Mouse (Mus musculus) midbrain, embryonic 11.5 days (tissue): ENCODE measurements around the gene Mfsd6l. TPM values are rescaled to one million over a fixed set of nuclear protein-coding genes. Genes with fewer than 3 reads are reported as not detected.
A peak's percentile ranks its signal among the peaks of the same experiment; 100 is the strongest.

Source experiments
- ATAC-seq: fragments of 200-750 bp; cut with Nextera tagmentation; 2 replicates; pipeline ENCODE4 v1.8.0; 2017; ENCODE audit warnings: moderate TSS enrichment, moderate library complexity; ENCODE audit not compliant: low FRiP score
- DNase-seq: peaks from one replicate; pipeline ENCODE4 v3.0.0; 2015; ENCODE audit warnings: low spot score; ENCODE audit errors: missing footprints
- H3K27ac ChIP-seq: fragments of 300-500 bp; sonication (generic); 2 replicates; pipeline ENCODE4 v1.5.1; 2014; ENCODE audit warnings: low read depth, low read length
- H3K27me3 ChIP-seq: fragments of 300-500 bp; sonication (generic); 2 replicates; pipeline ENCODE4 v1.6.1; 2014; ENCODE audit warnings: mild to moderate bottlenecking, low read length, moderate library complexity, mixed read lengths; ENCODE audit not compliant: control insufficient read depth, insufficient read depth
- H3K36me3 ChIP-seq: fragments of 300-500 bp; sonication (generic); 2 replicates; pipeline ENCODE4 v1.6.1; 2014; ENCODE audit warnings: mild to moderate bottlenecking, low read length, moderate library complexity, mixed read lengths; ENCODE audit not compliant: control insufficient read depth, insufficient read depth
- H3K4me1 ChIP-seq: fragments of 300-500 bp; sonication (generic); 2 replicates; pipeline ENCODE4 v1.6.1; 2014; ENCODE audit warnings: low read length; ENCODE audit not compliant: control insufficient read depth, insufficient read depth
- H3K4me2 ChIP-seq: fragments of 300-500 bp; sonication (generic); 2 replicates; pipeline ENCODE4 v1.6.1; 2014; ENCODE audit warnings: mild to moderate bottlenecking, moderate library complexity
- H3K4me3 ChIP-seq: fragments of 300-500 bp; sonication (generic); 2 replicates; pipeline ENCODE4 v1.5.1; 2014; ENCODE audit warnings: low read depth, low read length
- H3K9ac ChIP-seq: fragments of 300-500 bp; sonication (generic); 2 replicates; pipeline ENCODE4 v1.6.1; 2014; ENCODE audit warnings: low read length
- H3K9me3 ChIP-seq: fragments of 300-500 bp; sonication (generic); 2 replicates; pipeline ENCODE4 v1.6.1; 2016; ENCODE audit warnings: low read length; ENCODE audit not compliant: control insufficient read depth
- WGBS: fragments of 180-500 bp; shearing (Covaris S2); extraction: QIAGEN DNeasy Blood & Tissue Kit; methylation state at CpG from one replicate; pipeline ENCODE4 v1.1.7; 2014; 5-methylcytosine and 5-hydroxymethylcytosine counted together
- polyA plus RNA-seq: library from polyadenylated mRNA; unstranded; fragments of >200 nt; fragmentation: Nextera tagmentation; extraction: Ambion mirVana; gene quantifications from 2 replicates; pipeline ENCODE4 v1.2.1, GENCODE M21; 2014

The Mfsd6l gene
- polyA plus RNA-seq, 1 experiment from 2014 or later = not detected

DNA sequence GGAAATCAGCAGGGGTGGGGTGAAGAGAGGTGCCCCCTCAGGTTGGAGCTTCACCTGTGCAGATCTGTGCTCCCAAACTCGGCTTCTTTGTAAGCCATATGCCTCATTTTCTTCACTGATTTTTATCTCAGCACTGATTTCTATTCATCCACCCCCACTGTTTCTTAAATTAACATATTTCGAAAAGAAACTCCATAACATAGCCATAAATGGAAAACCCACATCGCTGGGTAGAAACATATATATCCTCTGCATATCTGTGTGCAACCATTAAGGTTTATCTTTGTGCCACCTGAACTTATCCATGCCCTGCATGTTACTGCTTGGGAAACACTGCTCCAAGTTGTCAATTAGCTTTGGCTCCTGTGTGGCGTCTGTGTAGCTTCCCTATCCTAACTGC is 29.5 kb upstream of the Mfsd6l start:
- H3K9me3 ChIP-seq = no peaks in the 10 kb centered on the region
- no peak overlapping the region for H3K4me3 ChIP-seq
- no peaks in the 10 kb centered on the region for H3K4me1 ChIP-seq
- no peak overlapping the region for H3K9ac ChIP-seq
- no peak overlapping the region for H3K27ac ChIP-seq
- DNase-seq (peak; percentile 21), ATAC-seq (no peak)
- no peaks in the 10 kb centered on the region for H3K27me3 ChIP-seq
- no peaks in the 10 kb centered on the region for H3K36me3 ChIP-seq
- WGBS = 76% methylated on average over 4 of the region's 4 CpGs
- no peak overlapping the region for H3K4me2 ChIP-seq

GRCm38 (mm10) chr11:68531066-68531806 is 24.8 kb upstream of the Mfsd6l start:
- H3K36me3 ChIP-seq = no peaks in the 10 kb centered on the region
- H3K4me1 ChIP-seq = no peaks in the 10 kb centered on the region
- no peak overlapping the region for H3K9ac ChIP-seq
- no peak overlapping the region for H3K4me2 ChIP-seq
- no peak overlapping the region for H3K4me3 ChIP-seq
- no peak for ATAC-seq
- H3K27ac ChIP-seq = no peak overlapping the region
- DNase-seq = peak; percentile 85
- H3K27me3 ChIP-seq = no peaks in the 10 kb centered on the region
- H3K9me3 ChIP-seq = no peaks in the 10 kb centered on the region
- 24% methylated on average over 16 of the region's 16 CpGs for WGBS

- H3K27ac ChIP-seq = no peak overlapping the region
- WGBS = 80% methylated on average over 11 of the region's 11 CpGs
- H3K4me2 ChIP-seq = no peak overlapping the region
- no peaks in the 10 kb centered on the region for H3K9me3 ChIP-seq
- H3K9ac ChIP-seq = no peak overlapping the region
- no peaks in the 10 kb centered on the region for H3K4me1 ChIP-seq
- no peaks in the 10 kb centered on the region for H3K36me3 ChIP-seq
- ATAC-seq (no peak), DNase-seq (peak; percentile 53)
- no peaks in the 10 kb centered on the region for H3K27me3 ChIP-seq
- no peak overlapping the region for H3K4me3 ChIP-seq
Observed at GRCm38 (mm10) chr11:68531941-68532535, 23.9 kb upstream of the Mfsd6l start.

GRCm38 (mm10) chr11:68532773-68533172 is 23.2 kb upstream of the Mfsd6l start:
- Histone ChIP-seq H3K27ac (no peak overlapping the region), H3K27me3 (no peaks in the 10 kb centered on the region), H3K4me1 (no peaks in the 10 kb centered on the region), H3K4me3 (no peak overlapping the region), H3K9me3 (no peaks in the 10 kb centered on the region), H3K36me3 (no peaks in the 10 kb centered on the region), H3K9ac (no peak overlapping the region), H3K4me2 (no peak overlapping the region)
- DNase-seq (peak; percentile 14), ATAC-seq (no peak)
- 81% methylated on average over 5 of the region's 5 CpGs for WGBS

DNA sequence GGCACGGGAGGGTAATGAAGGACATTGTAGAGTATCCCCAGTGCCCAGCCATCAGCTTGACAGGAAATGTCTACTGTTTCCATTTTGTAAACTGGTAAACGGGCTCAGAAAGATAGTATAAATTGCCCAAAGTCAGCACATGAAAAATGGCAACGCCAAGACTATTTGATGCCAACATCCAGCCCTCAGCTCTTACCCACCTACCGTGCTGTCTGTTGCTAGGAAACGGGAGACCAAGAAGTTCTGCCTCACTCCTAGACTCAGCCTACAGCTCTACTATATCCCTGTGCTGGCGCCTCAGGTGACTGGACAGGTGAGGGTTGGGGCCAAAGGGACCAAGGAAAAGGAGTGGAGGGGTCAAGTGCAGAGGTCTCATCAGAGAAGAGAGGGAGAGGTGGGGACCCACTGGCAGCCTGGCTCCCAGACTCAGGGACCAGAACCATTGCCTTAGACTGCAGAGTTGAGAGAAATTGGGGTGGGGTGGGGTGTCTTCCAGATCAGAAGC is 22.0 kb upstream of the Mfsd6l start:
- H3K36me3 ChIP-seq = no peaks in the 10 kb centered on the region
- no peak overlapping the region for H3K4me2 ChIP-seq
- DNase-seq (peak; percentile 75), ATAC-seq (no peak)
- no peaks in the 10 kb centered on the region for H3K27me3 ChIP-seq
- H3K9ac ChIP-seq = no peak overlapping the region
- WGBS = 85% methylated on average over 6 of the region's 6 CpGs
- no peak overlapping the region for H3K27ac ChIP-seq
- H3K4me3 ChIP-seq = no peak overlapping the region
- no peaks in the 10 kb centered on the region for H3K9me3 ChIP-seq
- H3K4me1 ChIP-seq = no peaks in the 10 kb centered on the region

DNA sequence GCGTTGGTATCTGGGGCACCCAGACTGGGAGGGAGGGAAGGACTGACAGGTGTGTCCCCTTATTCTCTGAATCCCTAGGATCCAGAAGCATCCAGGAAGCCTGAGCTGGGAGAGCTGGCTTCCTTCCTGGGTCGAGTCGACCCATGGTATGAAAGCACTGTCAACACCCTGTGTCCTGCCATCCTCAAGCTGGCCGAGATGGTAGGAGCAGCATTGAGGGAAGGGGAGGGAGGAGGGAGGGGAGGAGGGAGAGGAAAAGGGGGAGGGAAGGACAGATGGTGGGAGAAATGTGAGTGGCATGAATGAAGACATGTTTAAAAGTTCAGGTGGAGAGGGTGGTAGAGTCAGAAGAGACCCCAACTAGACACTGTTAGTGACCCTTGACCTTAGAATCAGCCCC is 20.0 kb upstream of the Mfsd6l start:
- DNase-seq (peak; percentile 56), ATAC-seq (no peak)
- no peak overlapping the region for H3K4me2 ChIP-seq
- H3K9ac ChIP-seq = no peak overlapping the region
- no peaks in the 10 kb centered on the region for H3K27me3 ChIP-seq
- WGBS = 73% methylated on average over 4 of the region's 4 CpGs
- H3K36me3 ChIP-seq = no peaks in the 10 kb centered on the region
- H3K9me3 ChIP-seq = no peaks in the 10 kb centered on the region
- no peak overlapping the region for H3K27ac ChIP-seq
- H3K4me3 ChIP-seq = no peak overlapping the region
- no peaks in the 10 kb centered on the region for H3K4me1 ChIP-seq

- DNase-seq = peak; percentile 82
Observed at GRCm38 (mm10) chr11:68536465-68536864, 19.5 kb upstream of the Mfsd6l start.

GRCm38 (mm10) chr11:68539621-68540020 is 16.4 kb upstream of the Mfsd6l start:
- peak; percentile 56 for DNase-seq
- Histone ChIP-seq H3K27ac (no peak overlapping the region), H3K4me1 (no peaks in the 10 kb centered on the region), H3K27me3 (no peaks in the 10 kb centered on the region), H3K9me3 (no peaks in the 10 kb centered on the region), H3K4me2 (no peak overlapping the region), H3K9ac (no peak overlapping the region), H3K4me3 (no peak overlapping the region), H3K36me3 (no peaks in the 10 kb centered on the region)
- WGBS = 64% methylated on average over 5 of the region's 5 CpGs
- no peak for ATAC-seq

More at GRCm38 (mm10) chr11:68536465-68536864, 19.5 kb upstream of the Mfsd6l start:
- 50% methylated on average over 4 of the region's 4 CpGs for WGBS
- no peaks in the 10 kb centered on the region for H3K9me3 ChIP-seq
- no peak for ATAC-seq
- H3K4me3 ChIP-seq = no peak overlapping the region
- no peak overlapping the region for H3K27ac ChIP-seq
- H3K4me2 ChIP-seq = no peak overlapping the region
- H3K9ac ChIP-seq = no peak overlapping the region
- H3K36me3 ChIP-seq = no peaks in the 10 kb centered on the region
- H3K27me3 ChIP-seq = no peaks in the 10 kb centered on the region
- no peaks in the 10 kb centered on the region for H3K4me1 ChIP-seq

DNA sequence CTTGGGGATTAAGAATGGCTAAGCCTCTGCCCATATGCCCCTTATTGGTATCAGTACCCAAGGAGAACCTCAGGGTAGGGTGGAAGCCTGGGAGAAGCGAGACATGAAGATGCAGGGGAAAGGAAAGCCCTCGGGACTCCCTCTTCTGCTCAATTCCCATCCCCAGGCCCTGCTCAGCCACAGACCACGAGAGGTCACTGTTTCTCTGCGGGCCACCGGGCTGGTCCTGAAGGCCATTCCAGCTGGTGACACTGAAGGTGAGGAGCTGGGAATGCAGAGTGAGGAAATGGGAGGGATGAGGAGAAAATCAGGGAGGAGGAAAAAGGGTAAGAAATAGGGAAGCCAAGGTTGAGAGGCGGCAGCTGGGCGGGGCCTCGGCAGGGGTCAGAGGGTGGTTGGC is 11.4 kb upstream of the Mfsd6l start:
- ATAC-seq (no peak), DNase-seq (peak; percentile 79)
- H3K27ac ChIP-seq = no peak overlapping the region
- no peaks in the 10 kb centered on the region for H3K9me3 ChIP-seq
- no peaks in the 10 kb centered on the region for H3K4me1 ChIP-seq
- no peaks in the 10 kb centered on the region for H3K27me3 ChIP-seq
- H3K9ac ChIP-seq = no peak overlapping the region
- H3K36me3 ChIP-seq = no peaks in the 10 kb centered on the region
- H3K4me3 ChIP-seq = no peak overlapping the region
- 14% methylated on average over 8 of the region's 8 CpGs for WGBS
- H3K4me2 ChIP-seq = no peak overlapping the region
